Mouse (Mus musculus): ENCODE results near the gene AW549877. TPM values are rescaled to one million over a fixed set of nuclear protein-coding genes. Genes with fewer than 3 reads are reported as not detected.

AW549877 gene
- polyA plus RNA-seq (2015; fragmentation: Nextera tagmentation; extraction: Ambion mirVana): 42.2 and 44.0 TPM in 2 replicates

DNA sequence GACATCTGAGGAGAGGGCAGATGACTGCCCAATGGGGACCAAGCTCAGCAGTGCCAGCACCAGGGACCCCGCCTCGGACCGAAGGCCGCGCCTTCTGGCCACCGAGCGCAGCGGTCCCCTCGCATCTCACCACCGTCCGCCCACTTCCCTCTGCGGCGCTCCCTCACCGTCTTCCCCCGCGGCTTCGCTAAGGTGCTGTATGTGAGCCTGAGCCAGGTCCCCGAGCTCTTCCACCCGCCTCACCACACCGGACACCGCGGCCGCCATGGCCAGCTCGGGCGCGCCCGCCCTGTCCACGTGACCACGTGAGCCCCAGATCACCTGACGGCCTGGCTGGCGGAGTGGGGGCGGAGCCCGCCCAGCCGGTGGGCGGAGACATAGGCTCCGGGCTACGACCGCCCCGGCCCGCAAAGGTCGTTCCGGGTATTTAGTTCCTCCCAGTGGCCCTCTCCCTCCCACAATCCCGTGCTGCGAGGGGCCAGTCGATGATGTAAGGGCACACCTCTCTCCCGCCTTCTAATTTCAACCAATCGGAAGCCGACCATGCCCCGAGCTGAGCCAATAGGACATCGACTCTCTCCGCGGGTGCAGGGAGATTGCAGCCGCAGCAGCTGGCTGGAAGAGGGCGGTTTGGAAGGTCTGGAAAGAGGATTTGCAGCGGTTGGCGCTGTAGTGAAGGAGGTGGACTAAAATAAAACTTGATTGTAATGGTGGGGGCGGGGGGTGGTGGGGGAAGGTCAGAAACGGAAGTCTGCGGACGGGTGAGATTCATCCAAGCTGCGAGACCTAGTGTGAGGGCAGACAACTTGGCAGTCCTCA is at the start of gene AW549877:
TSS of gene AW549877 (minus strand) at position 297 of the 819 bp plus-strand sequence.
- Histone ChIP-seq H3K9ac (peak within 1 kb of the TSS; percentile 87), H3K4me3 (peak within 1 kb of the TSS; percentile 80), H3K4me1 (replicated peaks) (peaks cover 13% of the 10 kb centered on the region), H3K27ac (replicated peaks) (peak within 1 kb of the TSS; percentile 91), H3K4me2 (peak within 1 kb of the TSS; percentile 72), H3K9me3 (no peaks in the 10 kb centered on the region), H3K36me3 (peaks cover 15% of the 10 kb centered on the region), H3K27me3 (no peaks in the 10 kb centered on the region)
- peak; percentile 100 for ATAC-seq (ENCODE audit: low read depth)
- WGBS: under 1% methylated on average over 61 of the region's 61 CpGs

GRCm38 (mm10) chr15:4043032-4043471 is 47.5 kb upstream of the AW549877 start:
- no peaks in the 10 kb centered on the region for H3K27me3 ChIP-seq
- 28% methylated on average over 4 of the region's 4 CpGs for WGBS
- H3K36me3 ChIP-seq: peaks cover 35% of the 10 kb centered on the region
- no peaks in the 10 kb centered on the region for H3K9me3 ChIP-seq
- no peak overlapping the region for H3K9ac ChIP-seq
- no peak overlapping the region for H3K27ac ChIP-seq (replicated peaks)
- no peaks in the 10 kb centered on the region for H3K4me1 ChIP-seq (replicated peaks)
- H3K4me3 ChIP-seq: no peak overlapping the region
- ATAC-seq (ENCODE audit: low read depth): no peak
- no peak overlapping the region for H3K4me2 ChIP-seq

- H3K4me3 ChIP-seq: no peak overlapping the region
- H3K27ac ChIP-seq (replicated peaks): no peak overlapping the region
- no peaks in the 10 kb centered on the region for H3K4me1 ChIP-seq (replicated peaks)
- H3K9me3 ChIP-seq: no peaks in the 10 kb centered on the region
- ATAC-seq (ENCODE audit: low read depth): no peak
- H3K36me3 ChIP-seq: peaks cover 38% of the 10 kb centered on the region
- WGBS: 76% methylated on average over 3 of the region's 3 CpGs
- no peak overlapping the region for H3K4me2 ChIP-seq
- no peaks in the 10 kb centered on the region for H3K27me3 ChIP-seq
- no peak overlapping the region for H3K9ac ChIP-seq
Observed at GRCm38 (mm10) chr15:4042423-4042822, 46.9 kb upstream of the AW549877 start.

- Histone ChIP-seq H3K9ac (no peak overlapping the region), H3K4me2 (no peak overlapping the region), H3K27me3 (no peaks in the 10 kb centered on the region), H3K4me1 (replicated peaks) (peaks cover 7% of the 10 kb centered on the region), H3K36me3 (peaks cover 27% of the 10 kb centered on the region), H3K9me3 (no peaks in the 10 kb centered on the region), H3K27ac (replicated peaks) (no peak overlapping the region), H3K4me3 (no peak overlapping the region)
- no peak for ATAC-seq (ENCODE audit: low read depth)
- WGBS: 85% methylated on average over 3 of the region's 3 CpGs
Observed at GRCm38 (mm10) chr15:4033168-4034004, 37.8 kb upstream of the AW549877 start.

- H3K4me2 ChIP-seq: no peak overlapping the region
- no peak overlapping the region for H3K4me3 ChIP-seq
- no peaks in the 10 kb centered on the region for H3K9me3 ChIP-seq
- ATAC-seq (ENCODE audit: low read depth): no peak
- no peaks in the 10 kb centered on the region for H3K36me3 ChIP-seq
- H3K9ac ChIP-seq: no peak overlapping the region
- peaks cover 27% of the 10 kb centered on the region for H3K4me1 ChIP-seq (replicated peaks)
- H3K27ac ChIP-seq (replicated peaks): no peak overlapping the region
- no peaks in the 10 kb centered on the region for H3K27me3 ChIP-seq
Observed at GRCm38 (mm10) chr15:4028960-4029359, 33.4 kb upstream of the AW549877 start.

GRCm38 (mm10) chr15:4028411-4028700 is 32.8 kb upstream of the AW549877 start:
- H3K4me2 ChIP-seq: peak overlapping the region; percentile 68
- no peaks in the 10 kb centered on the region for H3K36me3 ChIP-seq
- no peak overlapping the region for H3K4me3 ChIP-seq
- H3K27ac ChIP-seq (replicated peaks): no peak overlapping the region
- H3K4me1 ChIP-seq (replicated peaks): peaks cover 27% of the 10 kb centered on the region
- H3K9ac ChIP-seq: no peak overlapping the region
- no peaks in the 10 kb centered on the region for H3K27me3 ChIP-seq
- no peaks in the 10 kb centered on the region for H3K9me3 ChIP-seq
- no peak for ATAC-seq (ENCODE audit: low read depth)
- WGBS: 77% methylated on average over 6 of the region's 6 CpGs

DNA sequence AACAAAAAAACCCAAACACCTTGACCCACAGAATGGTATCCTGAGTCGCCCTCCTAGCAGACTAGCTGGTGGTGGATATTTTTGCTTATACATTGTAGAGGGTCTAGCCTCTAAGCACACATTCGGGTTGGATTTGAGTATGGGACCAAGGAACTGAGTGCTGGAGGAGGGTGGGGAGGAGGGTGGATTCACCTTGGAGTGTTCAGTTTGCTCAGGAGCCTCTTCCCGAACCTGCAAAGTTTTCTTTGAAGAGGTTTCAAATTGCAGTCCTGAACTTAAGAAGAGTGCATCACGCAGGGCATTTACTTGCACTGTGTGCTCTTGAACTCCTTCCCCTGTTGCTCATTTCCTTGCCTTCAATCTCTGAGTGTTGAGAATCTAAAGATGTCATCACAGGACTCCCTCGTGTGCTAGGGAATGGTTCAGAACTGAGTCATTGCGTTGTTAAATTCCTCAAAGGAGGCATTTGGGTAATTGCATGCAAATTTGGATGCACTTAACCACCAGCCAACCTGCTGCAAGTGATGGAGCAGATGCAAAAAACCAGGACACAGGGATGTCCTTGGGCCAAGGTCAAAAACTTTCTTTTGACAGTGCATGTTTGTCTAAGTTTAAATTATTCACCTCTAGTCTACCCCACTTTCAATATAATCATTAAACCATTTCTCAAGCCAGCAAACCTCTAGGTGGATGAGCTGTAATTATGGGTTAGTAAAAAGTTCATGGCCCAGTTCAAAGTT is 32.3 kb upstream of the AW549877 start:
- ATAC-seq (ENCODE audit: low read depth): no peak
- H3K4me1 ChIP-seq (replicated peaks): peaks cover 27% of the 10 kb centered on the region

DNA sequence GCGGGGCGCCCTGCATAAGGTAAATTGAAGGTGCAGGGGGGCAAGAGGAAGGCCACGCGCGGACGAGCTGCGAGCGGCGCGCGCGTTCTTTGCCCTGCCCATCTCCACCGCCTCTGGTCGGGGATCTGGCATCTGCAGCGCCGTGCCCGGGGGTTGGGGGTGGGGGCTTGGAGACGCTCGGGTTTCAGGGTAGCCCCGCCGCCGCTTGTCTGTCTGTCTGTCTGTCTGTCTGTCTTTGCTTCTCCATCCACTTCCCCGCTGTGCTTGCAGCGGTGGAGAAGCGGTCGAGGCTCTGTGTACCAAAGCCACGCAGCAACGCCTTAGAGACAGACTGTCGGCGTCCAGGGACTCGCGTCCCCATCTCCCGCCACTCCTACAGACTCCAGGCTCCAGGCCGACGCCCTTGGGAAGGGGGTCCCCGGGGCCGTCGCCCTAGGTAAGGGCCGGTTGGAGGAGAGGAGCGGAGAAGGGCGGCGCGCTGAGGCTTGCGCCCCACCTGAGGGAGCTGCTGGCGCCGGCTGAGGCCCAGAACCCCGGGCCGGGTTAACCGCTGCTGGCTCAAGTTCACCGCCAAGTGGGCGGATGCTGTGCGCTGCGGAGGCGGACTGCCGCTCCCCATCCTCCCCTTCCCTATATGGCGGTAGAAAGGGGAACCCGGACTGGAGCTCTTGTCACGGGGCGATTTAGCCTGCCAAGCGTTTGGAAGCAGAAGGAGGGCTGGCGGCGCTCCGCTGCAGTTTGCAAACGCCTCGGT is 31.5 kb upstream of the AW549877 start:
- Histone ChIP-seq H3K36me3 (no peaks in the 10 kb centered on the region), H3K9me3 (no peaks in the 10 kb centered on the region), H3K27me3 (no peaks in the 10 kb centered on the region), H3K9ac (peak overlapping the region; percentile 89), H3K4me2 (peak overlapping the region; percentile 68), H3K27ac (replicated peaks) (peak overlapping the region; percentile 98), H3K4me1 (replicated peaks) (peaks cover 22% of the 10 kb centered on the region), H3K4me3 (peak overlapping the region; percentile 86)
- WGBS: under 1% methylated on average over 63 of the region's 65 CpGs
- peak; percentile 88 for ATAC-seq (ENCODE audit: low read depth)

More for the DNA sequence above, 32.3 kb upstream of the AW549877 start:
- Histone ChIP-seq H3K9me3 (no peaks in the 10 kb centered on the region), H3K27ac (replicated peaks) (peak overlapping the region; percentile 98), H3K4me3 (peak overlapping the region; percentile 86), H3K9ac (peak overlapping the region; percentile 89), H3K36me3 (no peaks in the 10 kb centered on the region), H3K4me2 (peak overlapping the region; percentile 68), H3K27me3 (no peaks in the 10 kb centered on the region)
- 8% methylated on average over 6 of the region's 6 CpGs for WGBS

GRCm38 (mm10) chr15:4026231-4026773 is 30.8 kb upstream of the AW549877 start, which contains the start of gene Oxct1:
TSS of gene Oxct1 (plus strand) at chr15:4026383.
- under 1% methylated on average over 45 of the region's 45 CpGs for WGBS
- ATAC-seq (ENCODE audit: low read depth): peak; percentile 97
- no peaks in the 10 kb centered on the region for H3K9me3 ChIP-seq
- H3K27ac ChIP-seq (replicated peaks): peak within 1 kb of the TSS; percentile 98
- H3K4me2 ChIP-seq: peak within 1 kb of the TSS; percentile 68
- no peaks in the 10 kb centered on the region for H3K36me3 ChIP-seq
- H3K27me3 ChIP-seq: no peaks in the 10 kb centered on the region
- peaks cover 22% of the 10 kb centered on the region for H3K4me1 ChIP-seq (replicated peaks)
- peak within 1 kb of the TSS; percentile 89 for H3K9ac ChIP-seq
- peak within 1 kb of the TSS; percentile 86 for H3K4me3 ChIP-seq

GRCm38 (mm10) chr15:4025508-4025904 is 30.0 kb upstream of the AW549877 start:
- peak overlapping the region; percentile 89 for H3K9ac ChIP-seq

More at GRCm38 (mm10) chr15:4025508-4025904, 30.0 kb upstream of the AW549877 start:
- Histone ChIP-seq H3K27me3 (no peaks in the 10 kb centered on the region), H3K4me3 (peak overlapping the region; percentile 86), H3K9me3 (no peaks in the 10 kb centered on the region), H3K27ac (replicated peaks) (peak overlapping the region; percentile 98), H3K4me2 (peak overlapping the region; percentile 68), H3K36me3 (no peaks in the 10 kb centered on the region), H3K4me1 (replicated peaks) (peaks cover 22% of the 10 kb centered on the region)
- 76% methylated on average over 11 of the region's 11 CpGs for WGBS
- ATAC-seq (ENCODE audit: low read depth): no peak
